Mouse (Mus musculus) heart, postnatal 0 days (tissue): Measurements from ENCODE around the gene Resp18.

Experiments
- CTCF ChIP-seq: IDR thresholded peaks from 2 replicates; pipeline ENCODE4 v1.5.1; 2016; ENCODE audit warnings: antibody characterized with exemption, control low read depth, low read depth
- EP300 ChIP-seq: IDR thresholded peaks from 2 replicates; pipeline ENCODE4 v1.6.1; 2016; ENCODE audit warnings: antibody characterized with exemption, low read depth

DNA sequence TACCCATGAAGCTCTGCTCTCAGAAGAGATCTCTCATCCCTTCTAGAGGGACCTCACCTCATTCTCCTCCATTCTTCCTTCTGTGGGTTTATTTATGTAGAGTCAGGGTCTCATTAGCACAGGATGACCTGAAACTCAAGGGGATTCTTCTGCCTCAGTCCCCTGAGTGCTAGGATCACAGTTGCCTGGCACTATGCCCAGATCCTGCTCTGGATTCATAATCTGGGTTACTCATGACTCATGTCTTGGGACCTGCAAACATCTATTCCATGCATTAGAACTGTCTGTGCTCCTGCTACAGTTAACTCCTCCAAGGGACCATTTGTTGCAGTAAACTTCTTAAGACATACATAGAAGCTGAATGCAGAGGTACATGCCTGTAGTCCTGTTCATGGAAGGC, 16.9 kb downstream of the Resp18 start:
- TF ChIP-seq CTCF: no peak
- TF ChIP-seq EP300: no peak
